ENCODE assay signal across 15 mouse cellular contexts in genomic region chr5:130128686-130129523, GRCm38 (mm10). TPM values are rescaled to one million over a fixed set of nuclear protein-coding genes. Genes with fewer than 3 reads are reported as not detected.
DNase-seq lines count a peak whose midpoint lies in the region; ATAC-seq lines count a peak whose summit lies in the region.
"Had no signal": no experiment of that assay in that cellular context is flagged by ENCODE, and none has a peak within 500 bp of the region (broad histone marks: within the 10 kb centered on the region; RNA-seq: fewer than 3 reads in every experiment).

No protein-coding gene starts in this region.

- no peaks in the 10 kb centered on the region for H3K36me3 ChIP-seq in hindbrain, embryonic 12.5 days
- H3K36me3 ChIP-seq in hindbrain, embryonic 14.5 days (replicated peaks; ENCODE audit: control insufficient read depth, insufficient read depth) = peaks cover 8% of the 10 kb centered on the region; the same call in 1 of the 2 replicates
- H3K36me3 ChIP-seq: heart, embryonic 13.5 days had no signal

- DNase-seq in hindbrain, embryonic 14.5 days (ENCODE audit: low spot score) = no peak
- DNase-seq in 3T3-L1 (ENCODE audit: low read depth, low spot score) (peak; percentile 70), adipocyte (ENCODE audit: low spot score) (peak; percentile 58)
- peak; percentile 41 for DNase-seq in gastrocnemius, postnatal 25 days
- DNase-seq in thymus, postnatal 36 days = no peak
- DNase-seq in embryo, embryonic 11 days = no peak
- DNase-seq: kidney, adult 9 months; lung, postnatal 36 days; thymus, adult 18-20 months had no signal

- no peaks in the 10 kb centered on the region for H3K27me3 ChIP-seq in hindbrain, embryonic 12.5 days
- H3K27me3 ChIP-seq in hindbrain, embryonic 14.5 days (ENCODE audit: control insufficient read depth, insufficient read depth, low read length) = no peaks in the 10 kb centered on the region
- H3K27me3 ChIP-seq: hindbrain, embryonic 15.5 days; midbrain, embryonic 12.5 days; neural tube, embryonic 13.5 days had no signal

- no peak overlapping the region for H3K4me3 ChIP-seq in hindbrain, embryonic 12.5 days
- H3K4me3 ChIP-seq in hindbrain, embryonic 14.5 days (replicated peaks; ENCODE audit: low read length) = no peak overlapping the region
- H3K4me3 ChIP-seq: forebrain, embryonic 10.5 days; heart, embryonic 13.5 days; hindbrain, embryonic 15.5 days; midbrain, embryonic 12.5 days; neural tube, embryonic 13.5 days had no signal

- ATAC-seq in hindbrain, embryonic 12.5 days (ENCODE audit: low FRiP score) = no peak
- no peak for ATAC-seq in hindbrain, embryonic 14.5 days (ENCODE audit: low FRiP score)

- no peaks in the 10 kb centered on the region for H3K9me3 ChIP-seq in hindbrain, embryonic 12.5 days (replicated peaks)
- no peaks in the 10 kb centered on the region for H3K9me3 ChIP-seq in hindbrain, embryonic 14.5 days (ENCODE audit: control insufficient read depth, low read length)
- H3K9me3 ChIP-seq: forebrain, embryonic 10.5 days; heart, embryonic 13.5 days; hindbrain, embryonic 15.5 days; midbrain, embryonic 12.5 days; neural tube, embryonic 13.5 days had no signal

- H3K4me2 ChIP-seq in hindbrain, embryonic 12.5 days (replicated peaks) = no peak overlapping the region
- H3K4me2 ChIP-seq in hindbrain, embryonic 14.5 days (replicated peaks) = no peak overlapping the region
- H3K4me2 ChIP-seq: heart, embryonic 13.5 days; hindbrain, embryonic 15.5 days; midbrain, embryonic 12.5 days; neural tube, embryonic 13.5 days had no signal

- WGBS in hindbrain, embryonic 12.5 days = 60% methylated on average over 11 of the region's 11 CpGs
- WGBS in hindbrain, embryonic 14.5 days = 67% methylated on average over 10 of the region's 11 CpGs

- peaks cover 6% of the 10 kb centered on the region; the same call in 1 of the 2 replicates for H3K4me1 ChIP-seq in hindbrain, embryonic 12.5 days
- no peaks in the 10 kb centered on the region for H3K4me1 ChIP-seq in hindbrain, embryonic 14.5 days (replicated peaks; ENCODE audit: control insufficient read depth, insufficient read depth, low read length)
- H3K4me1 ChIP-seq: forebrain, embryonic 10.5 days; heart, embryonic 13.5 days; hindbrain, embryonic 15.5 days; midbrain, embryonic 12.5 days had no signal

- peak overlapping the region; percentile 44; the same call in 1 of the 2 replicates for H3K27ac ChIP-seq in hindbrain, embryonic 12.5 days
- no peak overlapping the region for H3K27ac ChIP-seq in hindbrain, embryonic 14.5 days
- H3K27ac ChIP-seq: forebrain, embryonic 10.5 days; heart, embryonic 13.5 days; hindbrain, embryonic 15.5 days; midbrain, embryonic 12.5 days; neural tube, embryonic 13.5 days had no signal

- H3K9ac ChIP-seq in hindbrain, embryonic 12.5 days = no peak overlapping the region
- H3K9ac ChIP-seq in hindbrain, embryonic 14.5 days = no peak overlapping the region
- H3K9ac ChIP-seq: heart, embryonic 13.5 days; hindbrain, embryonic 15.5 days; midbrain, embryonic 12.5 days; neural tube, embryonic 13.5 days had no signal

RNA-seq across cellular contexts. Expression of gene Kctd7, which starts 15.8 kb away (rescaled TPM):
- 8.7 and 10.1 TPM in 2 replicates for polyA plus RNA-seq in hindbrain, embryonic 12.5 days (2016; fragmentation: Nextera tagmentation; extraction: Ambion mirVana)
- 15.3 and 18.1 TPM in 2 replicates for polyA plus RNA-seq in hindbrain, embryonic 14.5 days (2014; fragmentation: Nextera tagmentation; extraction: Ambion mirVana)
- total RNA-seq in gastrocnemius, postnatal 25 days (2021) = 1 to 10 TPM; 2.8 to 3.9 TPM

RNA-seq across cellular contexts. Expression of gene Rabgef1, which starts 42.7 kb away (rescaled TPM):
- 33.3 and 38.2 TPM in 2 replicates for polyA plus RNA-seq in hindbrain, embryonic 12.5 days (2016; fragmentation: Nextera tagmentation; extraction: Ambion mirVana)
- polyA plus RNA-seq in hindbrain, embryonic 14.5 days (2014; fragmentation: Nextera tagmentation; extraction: Ambion mirVana) = 35.7 and 40.3 TPM in 2 replicates
- 10 to 100 TPM; 71.7 to 81.0 TPM for total RNA-seq in gastrocnemius, postnatal 25 days (2021)

RNA-seq across cellular contexts. Expression of gene Tpst1, which starts 55.8 kb away (rescaled TPM):
- polyA plus RNA-seq in hindbrain, embryonic 12.5 days (2016; fragmentation: Nextera tagmentation; extraction: Ambion mirVana) = 57.0 and 62.9 TPM in 2 replicates
- polyA plus RNA-seq in hindbrain, embryonic 14.5 days (2014; fragmentation: Nextera tagmentation; extraction: Ambion mirVana) = 62.2 and 63.0 TPM in 2 replicates
- 1 to 10 TPM; 5.8 to 7.7 TPM for total RNA-seq in gastrocnemius, postnatal 25 days (2021)

Comparison
In these comparisons a context has a peak if more than half of its experiments do, and no peak if none do; other contexts are left out.
1. DNase-seq: peak in 3T3-L1 (single experiment), adipocyte (single experiment) and gastrocnemius, postnatal 25 days (single experiment); none in hindbrain, embryonic 14.5 days (single experiment), thymus, postnatal 36 days (0 of 2) and embryo, embryonic 11 days (single experiment).